Mouse (Mus musculus) hindbrain, postnatal 0 days (tissue): ENCODE measurements around the gene Nek9. TPM values are rescaled to one million over a fixed set of nuclear protein-coding genes. Genes with fewer than 3 reads are reported as not detected.

Experiments used
- ATAC-seq: fragments of 200-750 bp; cut with Nextera tagmentation; 2 replicates; pipeline ENCODE4 v1.8.0; 2017; ENCODE audit warnings: mild to moderate bottlenecking, moderate TSS enrichment, moderate library complexity
- DNase-seq: peaks from one replicate; pipeline ENCODE4 v3.0.0-alpha.2; 2015; ENCODE audit warnings: low spot score
- H3K27ac ChIP-seq: fragments of 300-500 bp; sonication (generic); 2 replicates; pipeline ENCODE4 v1.5.1; 2014; ENCODE audit warnings: mild to moderate bottlenecking
- H3K27me3 ChIP-seq: fragments of 300-500 bp; sonication (generic); 2 replicates; pipeline ENCODE4 v1.6.1; 2014; ENCODE audit warnings: low read length, mixed read lengths; ENCODE audit not compliant: insufficient read depth
- H3K36me3 ChIP-seq: fragments of 300-500 bp; sonication (generic); 2 replicates; pipeline ENCODE4 v1.6.1; 2014; ENCODE audit warnings: low read length, mixed read lengths; ENCODE audit not compliant: insufficient read depth
- H3K4me1 ChIP-seq: fragments of 300-500 bp; sonication (generic); 2 replicates; pipeline ENCODE4 v1.6.1; 2014; ENCODE audit warnings: antibody characterized with exemption, low read length, mixed read lengths; ENCODE audit not compliant: insufficient read depth
- H3K4me2 ChIP-seq: fragments of 300-500 bp; sonication (generic); 2 replicates; pipeline ENCODE4 v1.6.1; 2014; ENCODE audit warnings: low read depth, mild to moderate bottlenecking, low read length, moderate library complexity, mixed read lengths
- H3K4me3 ChIP-seq: fragments of 300-500 bp; sonication (generic); 2 replicates; pipeline ENCODE4 v1.5.1; 2014; ENCODE audit warnings: low read length
- H3K9ac ChIP-seq: fragments of 300-500 bp; sonication (generic); replicated peaks from 2 replicates; pipeline ENCODE4 v1.6.1; 2014; ENCODE audit warnings: mild to moderate bottlenecking, low read length, moderate library complexity, mixed read lengths
- H3K9me3 ChIP-seq: fragments of 300-500 bp; sonication (generic); 2 replicates; pipeline ENCODE4 v1.6.1; 2016; ENCODE audit warnings: low read length, mixed read lengths
- CTCF ChIP-seq: IDR thresholded peaks from 2 replicates; pipeline ENCODE4 v1.5.1; 2016; ENCODE audit warnings: antibody characterized with exemption, control low read depth, low read depth
- WGBS: fragments of 180-500 bp; shearing (Covaris S2); extraction: QIAGEN DNeasy Blood & Tissue Kit; methylation state at CpG from one replicate; pipeline ENCODE4 v1.1.7; 2014; 5-methylcytosine and 5-hydroxymethylcytosine counted together
- polyA plus RNA-seq: library from polyadenylated mRNA; unstranded; fragments of >200 nt; fragmentation: Nextera tagmentation; extraction: Ambion mirVana; gene quantifications from 2 replicates; pipeline ENCODE4 v1.2.1, GENCODE M21; 2015
- total RNA-seq: library from RNA; depleted of rRNA; stranded (reverse); fragments of >200 nt; gene quantifications from 2 replicates; pipeline ENCODE4 v1.2.3, GENCODE M21; 2014

Nek9 gene
- total and polyA plus RNA-seq, 2 experiments from 2014 or later: 10.5 to 21.5 TPM

DNA sequence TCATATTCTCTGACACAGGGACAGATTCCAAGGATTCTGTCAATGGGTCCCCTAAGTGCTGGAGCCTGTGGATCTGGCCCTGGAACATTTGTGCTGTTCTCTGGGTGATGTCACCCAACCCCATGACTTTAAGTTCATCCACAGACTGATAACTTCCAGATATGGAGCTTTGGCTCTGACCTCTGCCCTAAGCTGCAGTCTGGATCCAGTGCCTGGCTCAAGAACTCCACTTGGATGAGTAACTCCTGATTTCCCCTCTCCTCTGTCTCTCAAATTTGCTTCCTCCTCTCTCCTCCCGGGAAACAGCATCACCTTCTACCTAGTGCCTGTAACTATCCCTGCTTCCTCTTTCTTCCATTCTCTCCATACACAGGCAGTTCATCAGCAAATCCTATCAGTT, 41.1 kb upstream of the Nek9 start:
- DNase-seq: no peak
- WGBS: 73% methylated on average over 1 of the region's 1 CpGs
- no peak overlapping the region for H3K9ac ChIP-seq
- no peaks in the 10 kb centered on the region for H3K36me3 ChIP-seq
- H3K4me2 ChIP-seq: no peak overlapping the region
- TF ChIP-seq CTCF: no peak
- H3K4me1 ChIP-seq: no peaks in the 10 kb centered on the region
- no peak overlapping the region for H3K4me3 ChIP-seq
- no peaks in the 10 kb centered on the region for H3K9me3 ChIP-seq
- no peaks in the 10 kb centered on the region for H3K27me3 ChIP-seq
- no peak overlapping the region for H3K27ac ChIP-seq
- 0 out of 2 replicates have a peak, but pooled peaks have one; percentile 29 for ATAC-seq

DNA sequence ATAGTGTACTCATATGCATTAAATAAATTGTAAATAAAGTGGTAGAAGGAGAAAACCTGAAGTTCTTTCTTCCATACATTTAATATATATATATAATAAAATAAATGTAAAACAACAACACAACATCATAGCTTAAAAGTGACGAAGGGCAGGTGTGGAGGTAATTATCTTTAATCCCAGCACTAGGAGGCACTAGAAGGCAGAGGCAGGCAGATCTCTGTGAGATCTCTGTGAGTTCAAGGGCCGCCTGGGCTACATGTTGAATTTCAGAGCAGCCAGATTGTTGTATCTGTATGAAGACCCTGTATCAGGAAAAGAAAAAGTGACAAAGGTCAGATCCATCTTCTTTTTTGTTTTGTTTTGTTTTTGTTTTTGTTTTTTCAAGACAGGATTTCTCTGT, 39.1 kb upstream of the Nek9 start:
- DNase-seq (no peak), ATAC-seq (no peak)
- 87% methylated on average over 2 of the region's 2 CpGs for WGBS
- Histone ChIP-seq H3K4me2 (no peak overlapping the region), H3K27ac (no peak overlapping the region), H3K9ac (no peak overlapping the region), H3K4me3 (no peak overlapping the region), H3K36me3 (no peaks in the 10 kb centered on the region), H3K4me1 (0 out of 2 replicates have a peak, but pooled peaks cover 4% of the 10 kb centered on the region), H3K9me3 (no peaks in the 10 kb centered on the region), H3K27me3 (no peaks in the 10 kb centered on the region)
- TF ChIP-seq CTCF: no peak

DNA sequence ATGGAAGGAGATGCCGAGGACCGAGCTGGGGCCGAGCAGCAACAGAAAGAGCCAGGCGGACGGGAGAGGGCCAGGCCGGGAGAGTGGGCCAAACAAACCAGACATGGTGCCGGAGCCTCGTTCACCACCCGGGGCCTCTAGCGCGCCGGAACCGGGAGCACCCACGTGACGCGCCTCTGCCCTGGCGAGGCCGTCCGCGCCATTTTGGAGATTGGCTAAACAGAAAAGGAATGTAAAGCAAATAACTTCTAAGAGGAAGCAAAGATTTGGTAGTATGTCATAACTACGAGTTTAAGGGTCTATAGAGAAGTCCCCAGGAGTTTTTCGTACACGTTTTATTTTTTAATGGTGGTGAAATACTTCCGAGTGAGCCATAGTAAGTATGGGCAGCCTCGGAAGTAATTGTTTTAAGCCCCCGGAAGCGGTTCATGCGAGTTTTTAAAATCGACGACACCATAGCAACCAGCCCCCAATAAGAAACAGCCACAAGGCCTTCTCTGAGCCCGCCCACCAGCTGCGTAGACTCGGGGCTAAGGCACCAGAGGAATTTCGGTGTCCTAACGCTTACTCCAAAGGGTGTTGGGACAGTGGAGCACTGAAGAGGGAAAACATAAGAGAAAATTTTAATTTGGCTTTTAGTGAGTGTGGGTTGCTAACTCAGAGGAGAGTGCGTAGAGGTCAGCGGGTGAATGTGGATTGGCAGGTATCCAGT, 35.6 kb upstream of the Nek9 start, which contains the start of gene Tmed10:
Tmed10 (minus strand) TSS at position 287 of the 712 bp plus-strand sequence.
- H3K9me3 ChIP-seq: no peaks in the 10 kb centered on the region
- H3K4me3 ChIP-seq: peak within 1 kb of the TSS; percentile 81
- no peak for TF ChIP-seq CTCF
- H3K4me2 ChIP-seq: peak within 1 kb of the TSS; percentile 84
- H3K9ac ChIP-seq: peak within 1 kb of the TSS; percentile 89
- H3K27ac ChIP-seq: peak within 1 kb of the TSS; percentile 94
- DNase-seq: peak; percentile 96
- H3K27me3 ChIP-seq: no peaks in the 10 kb centered on the region
- peak; percentile 97 for ATAC-seq
- H3K4me1 ChIP-seq: peaks cover 14% of the 10 kb centered on the region
- WGBS: under 1% methylated on average over 37 of the region's 37 CpGs
- H3K36me3 ChIP-seq: no peaks in the 10 kb centered on the region

DNA sequence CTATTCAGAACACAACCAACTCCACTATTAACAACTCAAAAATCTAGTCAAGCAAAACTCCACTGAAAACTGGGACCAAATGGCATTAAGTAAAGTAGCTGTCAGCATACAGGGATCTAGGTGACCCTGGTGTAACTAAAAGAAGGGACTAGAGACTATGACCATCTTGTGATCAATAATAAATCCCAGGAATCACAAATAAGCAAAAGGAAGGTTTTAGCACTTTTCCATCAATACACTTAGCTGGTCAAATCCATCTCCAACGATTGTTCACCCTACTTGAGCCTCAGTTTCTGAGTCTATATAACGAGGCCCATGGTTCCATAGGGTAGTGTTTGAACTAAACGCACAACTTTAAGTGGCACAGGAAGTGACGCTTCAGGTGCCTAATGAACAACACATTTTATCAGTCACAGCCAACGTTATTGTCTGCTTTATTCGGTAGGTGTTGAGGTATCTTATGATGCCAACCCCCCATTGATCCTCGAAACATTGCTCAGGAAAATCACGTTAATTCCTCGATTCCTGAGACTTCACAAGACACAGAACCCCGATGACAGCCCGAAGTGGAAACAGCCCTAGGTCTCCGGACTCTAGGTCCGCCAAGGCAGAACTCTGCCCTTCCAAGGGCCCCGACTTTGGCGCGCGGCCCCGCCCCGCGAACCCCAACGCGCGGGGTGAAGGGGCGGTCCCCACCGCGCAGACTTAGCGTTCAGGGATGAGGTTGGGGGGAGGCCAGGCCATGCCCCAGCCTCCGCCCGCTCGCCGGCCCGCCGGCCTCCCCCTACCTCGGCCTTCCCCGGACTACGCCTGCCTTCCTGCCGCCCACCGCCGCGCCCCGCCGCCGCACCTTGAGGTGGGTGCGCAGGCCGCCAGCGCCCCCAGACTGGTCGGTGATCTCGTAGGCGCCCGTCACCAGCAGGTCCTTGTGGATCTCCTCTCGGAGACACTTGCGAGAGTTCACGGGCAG, 34.7 kb upstream of the Nek9 start:
- WGBS: 1% methylated on average over 51 of the region's 53 CpGs
- H3K27me3 ChIP-seq: no peaks in the 10 kb centered on the region
- peak overlapping the region; percentile 94 for H3K27ac ChIP-seq
- peak overlapping the region; percentile 81 for H3K4me3 ChIP-seq
- no peak for TF ChIP-seq CTCF
- H3K9me3 ChIP-seq: no peaks in the 10 kb centered on the region
- H3K9ac ChIP-seq: peak overlapping the region; percentile 89
- peaks cover 14% of the 10 kb centered on the region for H3K4me1 ChIP-seq
- ATAC-seq: peak; percentile 75
- DNase-seq: peak; percentile 70
- H3K36me3 ChIP-seq: no peaks in the 10 kb centered on the region
- peak overlapping the region; percentile 84 for H3K4me2 ChIP-seq

DNA sequence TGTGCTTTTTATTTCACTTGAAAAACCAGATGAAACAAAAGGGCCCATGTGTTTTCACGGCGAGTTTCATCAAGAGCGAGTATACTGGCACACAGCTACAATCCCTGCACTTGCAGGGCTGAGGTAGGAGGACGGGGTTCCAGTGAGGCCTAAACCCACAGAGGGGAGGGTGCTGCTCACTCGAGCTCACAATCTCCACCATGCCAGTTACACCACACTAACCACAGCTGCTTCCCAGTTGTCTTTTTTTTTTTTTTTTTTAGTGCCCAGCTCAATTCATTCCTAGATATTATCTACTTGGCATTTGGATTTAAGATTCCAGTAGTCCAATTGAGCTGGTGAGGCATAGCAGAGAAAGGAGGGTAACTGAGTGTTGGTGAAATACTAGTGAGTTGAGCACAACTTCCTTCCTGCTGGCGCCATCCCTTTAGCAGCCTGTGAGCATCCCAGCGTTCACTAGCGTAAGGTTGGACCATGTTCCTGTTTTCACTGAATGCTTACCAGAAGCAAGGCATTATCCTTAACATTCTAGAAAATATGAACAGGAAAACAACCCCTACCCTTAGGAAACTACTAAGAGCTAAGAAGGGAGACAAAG, 33.0 kb upstream of the Nek9 start:
- no peak for ATAC-seq
- TF ChIP-seq CTCF: no peak

DNA sequence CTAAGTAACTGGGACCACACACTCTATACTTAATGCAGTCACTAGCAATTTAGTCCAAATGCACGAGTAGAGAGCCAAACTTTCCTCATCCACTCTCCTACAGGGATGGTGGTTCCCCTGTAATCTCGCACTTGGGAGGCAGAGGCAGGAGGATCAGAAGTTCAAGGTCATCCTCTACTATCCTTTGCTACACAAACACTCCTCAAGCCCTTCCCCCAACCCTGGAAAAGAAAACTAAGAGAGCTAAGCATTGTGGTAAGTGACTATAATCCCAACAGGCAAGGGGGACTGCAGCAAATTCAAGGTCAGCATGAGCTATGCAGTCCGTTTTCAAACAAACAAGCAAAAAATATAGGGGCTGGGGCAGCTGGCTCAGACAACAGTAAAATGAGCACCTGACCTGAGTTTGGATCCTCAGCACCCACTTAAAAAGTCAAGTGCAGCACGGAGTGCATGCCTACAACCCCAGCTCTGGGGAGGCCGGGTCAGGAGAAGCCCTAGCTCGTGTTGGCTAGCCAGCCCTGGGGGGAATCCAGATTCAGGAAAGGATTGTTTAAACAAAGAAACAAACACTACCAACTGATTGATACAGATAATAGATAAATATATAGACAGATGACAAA, 29.4 kb upstream of the Nek9 start:
- Histone ChIP-seq H3K36me3 (no peaks in the 10 kb centered on the region), H3K9ac (no peak overlapping the region), H3K4me2 (no peak overlapping the region), H3K4me3 (no peak overlapping the region), H3K9me3 (no peaks in the 10 kb centered on the region), H3K27me3 (no peaks in the 10 kb centered on the region), H3K4me1 (peaks cover 11% of the 10 kb centered on the region), H3K27ac (no peak overlapping the region)
- TF ChIP-seq CTCF: no peak
- DNase-seq (no peak), ATAC-seq (no peak)
- 81% methylated on average over 6 of the region's 6 CpGs for WGBS

More for the DNA sequence above, 33.0 kb upstream of the Nek9 start:
- Histone ChIP-seq H3K4me2 (peak overlapping the region; percentile 84; the same call in 1 of the 2 replicates), H3K27me3 (no peaks in the 10 kb centered on the region), H3K9ac (no peak overlapping the region), H3K4me3 (no peak overlapping the region), H3K36me3 (no peaks in the 10 kb centered on the region), H3K27ac (no peak overlapping the region), H3K4me1 (peaks cover 14% of the 10 kb centered on the region), H3K9me3 (no peaks in the 10 kb centered on the region)
- no peak for DNase-seq
- 68% methylated on average over 8 of the region's 8 CpGs for WGBS
